Mouse (Mus musculus): Measurements from ENCODE around the gene Cacna1e. TPM values are rescaled to one million over a fixed set of nuclear protein-coding genes. Genes with fewer than 3 reads are reported as not detected.

Cacna1e gene
- total and polyA plus RNA-seq, 2 experiments: 0.09 TPM

GRCm38 (mm10) chr1:154602531-154602930 lies 281.8 kb downstream of the Cacna1e start:
- no peak overlapping the region for H3K4me3 ChIP-seq (ENCODE audit: insufficient read depth, low read depth, low read length)
- DNase-seq (ENCODE audit: extremely low read depth, low read depth, low spot score): no peak
- whole genome bisulfite sequencing: 90% methylated on average over 1 of the region's 1 CpGs
- no peaks in the 10 kb centered on the region for H3K79me2 ChIP-seq (ENCODE audit: control insufficient read depth, insufficient read depth, low read length)
- H3K9ac ChIP-seq (ENCODE audit: low read depth, low read length): no peak overlapping the region
- H3K27ac ChIP-seq (replicated peaks; ENCODE audit: insufficient read depth, low read depth, low read length): no peak overlapping the region
- no peaks in the 10 kb centered on the region for H3K4me1 ChIP-seq (ENCODE audit: control insufficient read depth, insufficient read depth, low read length)
- no peaks in the 10 kb centered on the region for H3K27me3 ChIP-seq (ENCODE audit: control insufficient read depth, insufficient read depth, low read length)
- TF ChIP-seq POLR2A (IDR thresholded peaks at IDR 0.05; ENCODE audit: extremely low read depth, insufficient read depth, low read length) (no peak), CTCF (IDR thresholded peaks at IDR 0.05; ENCODE audit: low read depth, low read length) (no peak)
- no peaks in the 10 kb centered on the region for H3K36me3 ChIP-seq (ENCODE audit: control insufficient read depth, insufficient read depth, low read length)

- no peaks in the 10 kb centered on the region for H3K79me2 ChIP-seq (ENCODE audit: control insufficient read depth, insufficient read depth, low read length)
- DNase-seq (ENCODE audit: extremely low read depth, low read depth, low spot score): no peak
- no peaks in the 10 kb centered on the region for H3K36me3 ChIP-seq (ENCODE audit: control insufficient read depth, insufficient read depth, low read length)
- H3K4me1 ChIP-seq (ENCODE audit: control insufficient read depth, insufficient read depth, low read length): no peaks in the 10 kb centered on the region
- TF ChIP-seq CTCF (IDR thresholded peaks at IDR 0.05; ENCODE audit: low read depth, low read length): no peak
- TF ChIP-seq POLR2A (IDR thresholded peaks at IDR 0.05; ENCODE audit: extremely low read depth, insufficient read depth, low read length): no peak
- H3K9ac ChIP-seq (ENCODE audit: low read depth, low read length): no peak overlapping the region
- no peak overlapping the region for H3K4me3 ChIP-seq (ENCODE audit: insufficient read depth, low read depth, low read length)
- H3K27ac ChIP-seq (replicated peaks; ENCODE audit: insufficient read depth, low read depth, low read length): no peak overlapping the region
- no peaks in the 10 kb centered on the region; the same call in 1 of the 2 replicates for H3K27me3 ChIP-seq (ENCODE audit: control insufficient read depth, insufficient read depth, low read length)
- 79% methylated on average over 3 of the region's 3 CpGs for WGBS
Measured at GRCm38 (mm10) chr1:154582516-154582915, 301.8 kb downstream of the Cacna1e start.

- Histone ChIP-seq H3K4me3 (ENCODE audit: insufficient read depth, low read depth, low read length) (no peak overlapping the region), H3K27me3 (ENCODE audit: control insufficient read depth, insufficient read depth, low read length) (no peaks in the 10 kb centered on the region; the same call in 1 of the 2 replicates), H3K27ac (replicated peaks; ENCODE audit: insufficient read depth, low read depth, low read length) (no peak overlapping the region), H3K9ac (ENCODE audit: low read depth, low read length) (no peak overlapping the region), H3K36me3 (ENCODE audit: control insufficient read depth, insufficient read depth, low read length) (no peaks in the 10 kb centered on the region), H3K4me1 (ENCODE audit: control insufficient read depth, insufficient read depth, low read length) (no peaks in the 10 kb centered on the region), H3K79me2 (ENCODE audit: control insufficient read depth, insufficient read depth, low read length) (no peaks in the 10 kb centered on the region)
- DNase-seq (ENCODE audit: extremely low read depth, low read depth, low spot score): no peak
- TF ChIP-seq CTCF (IDR thresholded peaks at IDR 0.05; ENCODE audit: low read depth, low read length) (no peak), POLR2A (IDR thresholded peaks at IDR 0.05; ENCODE audit: extremely low read depth, insufficient read depth, low read length) (no peak)
- WGBS: 67% methylated on average over 2 of the region's 2 CpGs
Measured at GRCm38 (mm10) chr1:154579929-154580328, 304.4 kb downstream of the Cacna1e start.

- 74% methylated on average over 4 of the region's 4 CpGs for WGBS
- H3K4me3 ChIP-seq (ENCODE audit: insufficient read depth, low read depth, low read length): no peak overlapping the region
- no peaks in the 10 kb centered on the region for H3K36me3 ChIP-seq (ENCODE audit: control insufficient read depth, insufficient read depth, low read length)
- no peak for TF ChIP-seq POLR2A (IDR thresholded peaks at IDR 0.05; ENCODE audit: extremely low read depth, insufficient read depth, low read length)
- TF ChIP-seq CTCF (IDR thresholded peaks at IDR 0.05; ENCODE audit: low read depth, low read length): no peak
- no peaks in the 10 kb centered on the region for H3K4me1 ChIP-seq (ENCODE audit: control insufficient read depth, insufficient read depth, low read length)
- DNase-seq (ENCODE audit: extremely low read depth, low read depth, low spot score): no peak
- H3K79me2 ChIP-seq (ENCODE audit: control insufficient read depth, insufficient read depth, low read length): no peaks in the 10 kb centered on the region
- no peaks in the 10 kb centered on the region; the same call in 1 of the 2 replicates for H3K27me3 ChIP-seq (ENCODE audit: control insufficient read depth, insufficient read depth, low read length)
- no peak overlapping the region for H3K9ac ChIP-seq (ENCODE audit: low read depth, low read length)
- H3K27ac ChIP-seq (replicated peaks; ENCODE audit: insufficient read depth, low read depth, low read length): no peak overlapping the region
Measured at GRCm38 (mm10) chr1:154578748-154579147, 305.6 kb downstream of the Cacna1e start.

GRCm38 (mm10) chr1:154576418-154576817 lies 307.9 kb downstream of the Cacna1e start:
- Histone ChIP-seq H3K27me3 (ENCODE audit: control insufficient read depth, insufficient read depth, low read length) (no peaks in the 10 kb centered on the region; the same call in 1 of the 2 replicates), H3K9ac (ENCODE audit: low read depth, low read length) (no peak overlapping the region), H3K27ac (replicated peaks; ENCODE audit: insufficient read depth, low read depth, low read length) (no peak overlapping the region), H3K36me3 (ENCODE audit: control insufficient read depth, insufficient read depth, low read length) (no peaks in the 10 kb centered on the region), H3K4me3 (ENCODE audit: insufficient read depth, low read depth, low read length) (no peak overlapping the region), H3K79me2 (ENCODE audit: control insufficient read depth, insufficient read depth, low read length) (no peaks in the 10 kb centered on the region), H3K4me1 (ENCODE audit: control insufficient read depth, insufficient read depth, low read length) (no peaks in the 10 kb centered on the region)
- DNase-seq (ENCODE audit: extremely low read depth, low read depth, low spot score): no peak
- TF ChIP-seq POLR2A (IDR thresholded peaks at IDR 0.05; ENCODE audit: extremely low read depth, insufficient read depth, low read length) (no peak), CTCF (IDR thresholded peaks at IDR 0.05; ENCODE audit: low read depth, low read length) (no peak)
- WGBS: 58% methylated on average over 2 of the region's 2 CpGs

GRCm38 (mm10) chr1:154566026-154566425 lies 318.3 kb downstream of the Cacna1e start:
- TF ChIP-seq POLR2A (IDR thresholded peaks at IDR 0.05; ENCODE audit: extremely low read depth, insufficient read depth, low read length): no peak
- no peak for TF ChIP-seq CTCF (IDR thresholded peaks at IDR 0.05; ENCODE audit: low read depth, low read length)
- Histone ChIP-seq H3K79me2 (ENCODE audit: control insufficient read depth, insufficient read depth, low read length) (no peaks in the 10 kb centered on the region), H3K9ac (ENCODE audit: low read depth, low read length) (no peak overlapping the region), H3K4me1 (ENCODE audit: control insufficient read depth, insufficient read depth, low read length) (no peaks in the 10 kb centered on the region), H3K36me3 (ENCODE audit: control insufficient read depth, insufficient read depth, low read length) (no peaks in the 10 kb centered on the region), H3K4me3 (ENCODE audit: insufficient read depth, low read depth, low read length) (no peak overlapping the region), H3K27me3 (ENCODE audit: control insufficient read depth, insufficient read depth, low read length) (peaks cover 2% of the 10 kb centered on the region; the same call in 1 of the 2 replicates), H3K27ac (replicated peaks; ENCODE audit: insufficient read depth, low read depth, low read length) (no peak overlapping the region)
- WGBS: 60% methylated on average over 6 of the region's 6 CpGs
- no peak for DNase-seq (ENCODE audit: extremely low read depth, low read depth, low spot score)
